Mouse (Mus musculus): ENCODE data around the gene Cdk5.
"Not testable (repeated sequence)": the region's sequence is repeated elsewhere in the genome, so short reads cannot be mapped to it uniquely, and the experiment has no call there.

Cdk5 gene

GRCm38 (mm10) chr5:24400362-24400761 is 23.0 kb downstream of the Cdk5 start:
- DNase-seq (ENCODE audit: low spot score in 2 of 2) = no peak

- DNase-seq (ENCODE audit: low spot score in 2 of 2) = no peak
Observed at GRCm38 (mm10) chr5:24399686-24400085, 23.6 kb downstream of the Cdk5 start.

- DNase-seq (ENCODE audit: low spot score in 2 of 2) = not testable (repeated sequence)
Observed at GRCm38 (mm10) chr5:24396254-24396653, 27.1 kb downstream of the Cdk5 start.

GRCm38 (mm10) chr5:24394165-24394894 is 29.0 kb downstream of the Cdk5 start:
- DNase-seq (ENCODE audit: low spot score in 2 of 2) = peak; percentile 89 to 95

GRCm38 (mm10) chr5:24393392-24393997 is 29.8 kb downstream of the Cdk5 start, which contains the start of gene Abcb8:
Gene Abcb8 (plus strand): TSS chr5:24393663.
- DNase-seq (ENCODE audit: low spot score in 2 of 2) = peak; percentile 48 to 76

GRCm38 (mm10) chr5:24392724-24393123 is 30.6 kb downstream of the Cdk5 start:
- DNase-seq (ENCODE audit: low spot score in 2 of 2) = peak; percentile 34 to 67

GRCm38 (mm10) chr5:24391864-24392263 is 31.5 kb downstream of the Cdk5 start, which contains the start of gene Atg9b:
Gene Atg9b (minus strand): TSS chr5:24392143.
- peak in 1 of 2 experiments; percentile 19 for DNase-seq (ENCODE audit: low spot score in 2 of 2)

GRCm38 (mm10) chr5:24389658-24390020 is 33.7 kb downstream of the Cdk5 start:
- DNase-seq (ENCODE audit: low spot score in 2 of 2) = no peak

GRCm38 (mm10) chr5:24389011-24389657 is 34.2 kb downstream of the Cdk5 start:
- no peak for DNase-seq (ENCODE audit: low spot score in 2 of 2)

GRCm38 (mm10) chr5:24388246-24388915 is 34.9 kb downstream of the Cdk5 start:
- DNase-seq (ENCODE audit: low spot score in 2 of 2) = no peak

- DNase-seq (ENCODE audit: low spot score in 2 of 2) = peak; percentile 35 to 57
Observed at GRCm38 (mm10) chr5:24387264-24388241, 35.8 kb downstream of the Cdk5 start.

- DNase-seq (ENCODE audit: low spot score in 2 of 2) = no peak
Observed at GRCm38 (mm10) chr5:24385887-24386550, 37.3 kb downstream of the Cdk5 start.

GRCm38 (mm10) chr5:24385374-24385773 is 38.0 kb downstream of the Cdk5 start:
- DNase-seq (ENCODE audit: low spot score in 2 of 2) = no peak

GRCm38 (mm10) chr5:24384407-24384806 is 38.9 kb downstream of the Cdk5 start:
- DNase-seq (ENCODE audit: low spot score in 2 of 2) = no peak

GRCm38 (mm10) chr5:24383026-24383859 is 40.1 kb downstream of the Cdk5 start:
- peak; percentile 81 to 88 for DNase-seq (ENCODE audit: low spot score in 2 of 2)

GRCm38 (mm10) chr5:24381988-24382387 is 41.3 kb downstream of the Cdk5 start:
- DNase-seq (ENCODE audit: low spot score in 2 of 2) = no peak

- no peak for DNase-seq (ENCODE audit: low spot score in 2 of 2)
Observed at GRCm38 (mm10) chr5:24381486-24381885, 41.8 kb downstream of the Cdk5 start.

- DNase-seq (ENCODE audit: low spot score in 2 of 2) = no peak
Observed at GRCm38 (mm10) chr5:24380499-24380898, 42.8 kb downstream of the Cdk5 start.

GRCm38 (mm10) chr5:24379501-24379900 is 43.8 kb downstream of the Cdk5 start:
- DNase-seq (ENCODE audit: low spot score in 2 of 2) = no peak

All from urinary bladder, adult 18-20 months (tissue).